Mouse (Mus musculus): ENCODE measurements around the gene Agpat4. TPM values are rescaled to one million over a fixed set of nuclear protein-coding genes. Genes with fewer than 3 reads are reported as not detected.

Gene Agpat4
- polyA plus RNA-seq, 1 experiment from 2014 or later = 25.7 TPM

- Histone ChIP-seq H3K4me3 (replicated peaks) (no peak overlapping the region), H3K9me3 (replicated peaks) (no peaks in the 10 kb centered on the region), H3K36me3 (replicated peaks) (peaks cover 35% of the 10 kb centered on the region), H3K27ac (replicated peaks) (peak overlapping the region; percentile 91), H3K4me1 (replicated peaks) (peaks cover 78% of the 10 kb centered on the region), H3K4me2 (no peak overlapping the region), H3K9ac (peak overlapping the region; percentile 56; the same call in 1 of the 2 replicates), H3K27me3 (no peaks in the 10 kb centered on the region)
- ATAC-seq (ENCODE audit: insufficient read depth) = no peak
- WGBS (ENCODE audit: insufficient replicate concordance) = 74% methylated on average over 1 of the region's 1 CpGs
Measured at GRCm38 (mm10) chr17:12187782-12188181, 69.3 kb downstream of the Agpat4 start.

- Histone ChIP-seq H3K9ac (peak overlapping the region; percentile 36; the same call in 1 of the 2 replicates), H3K27ac (replicated peaks) (peak overlapping the region; percentile 74), H3K4me3 (replicated peaks) (no peak overlapping the region), H3K36me3 (replicated peaks) (peaks cover 49% of the 10 kb centered on the region), H3K27me3 (no peaks in the 10 kb centered on the region), H3K4me1 (replicated peaks) (peaks cover 66% of the 10 kb centered on the region), H3K4me2 (peak overlapping the region; percentile 6; the same call in 1 of the 2 replicates), H3K9me3 (replicated peaks) (no peaks in the 10 kb centered on the region)
- 48% methylated on average over 5 of the region's 5 CpGs for WGBS (ENCODE audit: insufficient replicate concordance)
- ATAC-seq (ENCODE audit: insufficient read depth) = peak; percentile 23; the same call in 1 of the 2 replicates
Measured at GRCm38 (mm10) chr17:12195137-12195536, 76.6 kb downstream of the Agpat4 start.

GRCm38 (mm10) chr17:12195604-12196003 is 77.1 kb downstream of the Agpat4 start:
- Histone ChIP-seq H3K36me3 (replicated peaks) (peaks cover 54% of the 10 kb centered on the region), H3K4me1 (replicated peaks) (peaks cover 66% of the 10 kb centered on the region), H3K27me3 (no peaks in the 10 kb centered on the region), H3K4me2 (peak overlapping the region; percentile 6; the same call in 1 of the 2 replicates), H3K9ac (no peak overlapping the region), H3K27ac (replicated peaks) (peak overlapping the region; percentile 74), H3K9me3 (replicated peaks) (no peaks in the 10 kb centered on the region), H3K4me3 (replicated peaks) (no peak overlapping the region)
- 58% methylated on average over 10 of the region's 10 CpGs for WGBS (ENCODE audit: insufficient replicate concordance)
- peak; percentile 41; the same call in 1 of the 2 replicates for ATAC-seq (ENCODE audit: insufficient read depth)

- no peak overlapping the region for H3K4me3 ChIP-seq (replicated peaks)
- peaks cover 84% of the 10 kb centered on the region for H3K4me1 ChIP-seq (replicated peaks)
- H3K4me2 ChIP-seq = no peak overlapping the region
- H3K27me3 ChIP-seq = no peaks in the 10 kb centered on the region
- H3K36me3 ChIP-seq (replicated peaks) = peaks cover 57% of the 10 kb centered on the region
- WGBS (ENCODE audit: insufficient replicate concordance) = 94% methylated on average over 4 of the region's 4 CpGs
- ATAC-seq (ENCODE audit: insufficient read depth) = no peak
- peak overlapping the region; percentile 100; the same call in 1 of the 2 replicates for H3K27ac ChIP-seq (replicated peaks)
- H3K9me3 ChIP-seq (replicated peaks) = no peaks in the 10 kb centered on the region
- no peak overlapping the region for H3K9ac ChIP-seq
Measured at GRCm38 (mm10) chr17:12199933-12200332, 81.4 kb downstream of the Agpat4 start.

- WGBS (ENCODE audit: insufficient replicate concordance) = 74% methylated on average over 1 of the region's 1 CpGs
- Histone ChIP-seq H3K27ac (replicated peaks) (peak overlapping the region; percentile 100), H3K9ac (0 out of 2 replicates have a peak overlapping the region, but pooled peaks have one; percentile 35), H3K36me3 (replicated peaks) (peaks cover 57% of the 10 kb centered on the region), H3K4me3 (replicated peaks) (no peak overlapping the region), H3K4me1 (replicated peaks) (peaks cover 84% of the 10 kb centered on the region), H3K9me3 (replicated peaks) (no peaks in the 10 kb centered on the region), H3K4me2 (no peak overlapping the region), H3K27me3 (no peaks in the 10 kb centered on the region)
- no peak for ATAC-seq (ENCODE audit: insufficient read depth)
Measured at GRCm38 (mm10) chr17:12201086-12201485, 82.6 kb downstream of the Agpat4 start.

- 81% methylated on average over 15 of the region's 15 CpGs for WGBS (ENCODE audit: insufficient replicate concordance)
- Histone ChIP-seq H3K4me3 (replicated peaks) (no peak overlapping the region), H3K4me1 (replicated peaks) (peaks cover 93% of the 10 kb centered on the region), H3K9ac (peak overlapping the region; percentile 76), H3K4me2 (peak overlapping the region; percentile 5; the same call in 1 of the 2 replicates), H3K27ac (replicated peaks) (peak overlapping the region; percentile 100), H3K36me3 (replicated peaks) (peaks cover 35% of the 10 kb centered on the region), H3K9me3 (replicated peaks) (no peaks in the 10 kb centered on the region), H3K27me3 (no peaks in the 10 kb centered on the region)
- ATAC-seq (ENCODE audit: insufficient read depth) = no peak
Measured at GRCm38 (mm10) chr17:12203414-12203897, 85.0 kb downstream of the Agpat4 start.

- 0 out of 2 replicates have a peak overlapping the region, but pooled peaks have one; percentile 4 for H3K4me3 ChIP-seq (replicated peaks)
- WGBS (ENCODE audit: insufficient replicate concordance) = 34% methylated on average over 3 of the region's 3 CpGs
- H3K4me2 ChIP-seq = peak overlapping the region; percentile 72
Measured at GRCm38 (mm10) chr17:12204246-12204645, 85.7 kb downstream of the Agpat4 start.

GRCm38 (mm10) chr17:12204689-12205014 is 86.1 kb downstream of the Agpat4 start:
- no peaks in the 10 kb centered on the region for H3K9me3 ChIP-seq (replicated peaks)
- H3K27ac ChIP-seq (replicated peaks) = peak overlapping the region; percentile 100
- ATAC-seq (ENCODE audit: insufficient read depth) = peak; percentile 16
- H3K4me3 ChIP-seq (replicated peaks) = 0 out of 2 replicates have a peak overlapping the region, but pooled peaks have one; percentile 4
- H3K36me3 ChIP-seq (replicated peaks) = peaks cover 31% of the 10 kb centered on the region
- WGBS (ENCODE audit: insufficient replicate concordance) = 36% methylated on average over 3 of the region's 3 CpGs
- H3K27me3 ChIP-seq = no peaks in the 10 kb centered on the region
- peak overlapping the region; percentile 72 for H3K4me2 ChIP-seq
- peaks cover 99% of the 10 kb centered on the region for H3K4me1 ChIP-seq (replicated peaks)
- H3K9ac ChIP-seq = peak overlapping the region; percentile 76

More at GRCm38 (mm10) chr17:12204246-12204645, 85.7 kb downstream of the Agpat4 start:
- H3K9ac ChIP-seq = peak overlapping the region; percentile 76
- peaks cover 32% of the 10 kb centered on the region for H3K36me3 ChIP-seq (replicated peaks)
- H3K9me3 ChIP-seq (replicated peaks) = no peaks in the 10 kb centered on the region
- H3K27ac ChIP-seq (replicated peaks) = peak overlapping the region; percentile 100
- peaks cover 98% of the 10 kb centered on the region for H3K4me1 ChIP-seq (replicated peaks)
- H3K27me3 ChIP-seq = no peaks in the 10 kb centered on the region
- ATAC-seq (ENCODE audit: insufficient read depth) = no peak

- ATAC-seq (ENCODE audit: insufficient read depth) = peak; percentile 84
- peaks cover 99% of the 10 kb centered on the region for H3K4me1 ChIP-seq (replicated peaks)
- H3K27ac ChIP-seq (replicated peaks) = peak overlapping the region; percentile 100
- H3K4me2 ChIP-seq = peak overlapping the region; percentile 72
- H3K4me3 ChIP-seq (replicated peaks) = peak overlapping the region; percentile 35
- H3K9ac ChIP-seq = peak overlapping the region; percentile 76
- no peaks in the 10 kb centered on the region for H3K27me3 ChIP-seq
- 17% methylated on average over 10 of the region's 10 CpGs for WGBS (ENCODE audit: insufficient replicate concordance)
- H3K9me3 ChIP-seq (replicated peaks) = no peaks in the 10 kb centered on the region
- peaks cover 31% of the 10 kb centered on the region for H3K36me3 ChIP-seq (replicated peaks)
Measured at GRCm38 (mm10) chr17:12205015-12205693, 86.7 kb downstream of the Agpat4 start.

- Histone ChIP-seq H3K27ac (replicated peaks) (peak overlapping the region; percentile 100), H3K27me3 (no peaks in the 10 kb centered on the region), H3K36me3 (replicated peaks) (peaks cover 31% of the 10 kb centered on the region), H3K4me2 (peak overlapping the region; percentile 72), H3K9me3 (replicated peaks) (no peaks in the 10 kb centered on the region), H3K4me1 (replicated peaks) (peaks cover 99% of the 10 kb centered on the region), H3K9ac (peak overlapping the region; percentile 76), H3K4me3 (replicated peaks) (peak overlapping the region; percentile 35)
- no peak for ATAC-seq (ENCODE audit: insufficient read depth)
- 7% methylated on average over 4 of the region's 4 CpGs for WGBS (ENCODE audit: insufficient replicate concordance)
Measured at GRCm38 (mm10) chr17:12205694-12206075, 87.2 kb downstream of the Agpat4 start.

- H3K9me3 ChIP-seq (replicated peaks) = no peaks in the 10 kb centered on the region
- ATAC-seq (ENCODE audit: insufficient read depth) = peak; percentile 36
- H3K27me3 ChIP-seq = no peaks in the 10 kb centered on the region
- peaks cover 31% of the 10 kb centered on the region for H3K36me3 ChIP-seq (replicated peaks)
- H3K4me1 ChIP-seq (replicated peaks) = peaks cover 96% of the 10 kb centered on the region
- H3K9ac ChIP-seq = peak overlapping the region; percentile 76
- H3K4me3 ChIP-seq (replicated peaks) = peak overlapping the region; percentile 35
- WGBS (ENCODE audit: insufficient replicate concordance) = 13% methylated on average over 3 of the region's 3 CpGs
- peak overlapping the region; percentile 100 for H3K27ac ChIP-seq (replicated peaks)
- H3K4me2 ChIP-seq = peak overlapping the region; percentile 72
Measured at GRCm38 (mm10) chr17:12206248-12206647, 87.7 kb downstream of the Agpat4 start.
